Mouse (Mus musculus) heart, adult 2 months (tissue): ENCODE measurements around the gene Csnk1g2.

ENCODE experiments used
- CTCF ChIP-seq: fragments of 200-600 bp; IDR thresholded peaks from 2 replicates; pipeline ENCODE4 v1.8.1; 2022; ENCODE audit warnings: antibody characterized with exemption, mild to moderate bottlenecking, moderate library complexity
- EP300 ChIP-seq: fragments of 200-500 bp; IDR thresholded peaks from 2 replicates; pipeline ENCODE4 v1.6.1; 2011; ENCODE audit warnings: low read depth, low read length, control low read depth; ENCODE audit not compliant: insufficient read depth

- TF ChIP-seq EP300 = no peak
- no peak for TF ChIP-seq CTCF
Observed at GRCm38 (mm10) chr10:80669018-80669417, 46.4 kb downstream of the Csnk1g2 start.
